Mouse (Mus musculus) intestine, embryonic 14.5 days (tissue): ENCODE measurements around the gene Selenof. TPM values are rescaled to one million over a fixed set of nuclear protein-coding genes. Genes with fewer than 3 reads are reported as not detected.

Source experiments
- ATAC-seq: fragments of 200-750 bp; cut with Nextera tagmentation; replicated peaks from 2 replicates; pipeline ENCODE4 v1.8.0; 2017; ENCODE audit warnings: low read depth, moderate number of reproducible peaks, moderate TSS enrichment, moderate library complexity; ENCODE audit not compliant: low FRiP score, low TSS enrichment
- DNase-seq: peaks from one replicate; pipeline ENCODE4 v3.0.0-alpha.2; 2018; ENCODE audit warnings: low spot score
- H3K27ac ChIP-seq: fragments of 300-500 bp; sonication (generic); 2 replicates; pipeline ENCODE4 v1.5.1; 2014; ENCODE audit warnings: low read depth, mild to moderate bottlenecking, control low read depth
- H3K27me3 ChIP-seq: fragments of 300-500 bp; sonication (generic); replicated peaks from 2 replicates; pipeline ENCODE4 v1.6.1; 2014; ENCODE audit warnings: low read length, control low read depth; ENCODE audit not compliant: control insufficient read depth, insufficient read depth
- H3K36me3 ChIP-seq: fragments of 300-500 bp; sonication (generic); 2 replicates; pipeline ENCODE4 v1.6.1; 2014; ENCODE audit warnings: low read length, control low read depth; ENCODE audit not compliant: control insufficient read depth, insufficient read depth
- H3K4me1 ChIP-seq: fragments of 300-500 bp; sonication (generic); replicated peaks from 2 replicates; pipeline ENCODE4 v1.6.1; 2014; ENCODE audit warnings: low read length, control low read depth, mixed read lengths; ENCODE audit not compliant: control insufficient read depth, insufficient read depth
- H3K4me2 ChIP-seq: fragments of 300-500 bp; sonication (generic); 2 replicates; pipeline ENCODE4 v1.6.1; 2014; ENCODE audit warnings: low read length
- H3K4me3 ChIP-seq: fragments of 300-500 bp; sonication (generic); 2 replicates; pipeline ENCODE4 v1.5.1; 2014; ENCODE audit warnings: low read depth, low read length, control low read depth, mixed read lengths
- H3K9ac ChIP-seq: fragments of 300-500 bp; sonication (generic); 2 replicates; pipeline ENCODE4 v1.6.1; 2014; ENCODE audit warnings: mild to moderate bottlenecking, low read length
- H3K9me3 ChIP-seq: fragments of 300-500 bp; sonication (generic); 2 replicates; pipeline ENCODE4 v1.6.1; 2016; ENCODE audit warnings: low read length, control low read depth; ENCODE audit not compliant: control insufficient read depth
- WGBS: fragments of 180-500 bp; shearing (Covaris S2); extraction: QIAGEN DNeasy Blood & Tissue Kit; methylation state at CpG from one replicate; pipeline ENCODE4 v1.1.7; 2014; 5-methylcytosine and 5-hydroxymethylcytosine counted together
- polyA plus RNA-seq: library from polyadenylated mRNA; unstranded; fragments of >200 nt; fragmentation: Nextera tagmentation; extraction: Ambion mirVana; gene quantifications from 2 replicates; pipeline ENCODE4 v1.2.1, GENCODE M21; 2014

The Selenof gene
- polyA plus RNA-seq, 1 experiment from 2014 or later: 458 TPM

DNA sequence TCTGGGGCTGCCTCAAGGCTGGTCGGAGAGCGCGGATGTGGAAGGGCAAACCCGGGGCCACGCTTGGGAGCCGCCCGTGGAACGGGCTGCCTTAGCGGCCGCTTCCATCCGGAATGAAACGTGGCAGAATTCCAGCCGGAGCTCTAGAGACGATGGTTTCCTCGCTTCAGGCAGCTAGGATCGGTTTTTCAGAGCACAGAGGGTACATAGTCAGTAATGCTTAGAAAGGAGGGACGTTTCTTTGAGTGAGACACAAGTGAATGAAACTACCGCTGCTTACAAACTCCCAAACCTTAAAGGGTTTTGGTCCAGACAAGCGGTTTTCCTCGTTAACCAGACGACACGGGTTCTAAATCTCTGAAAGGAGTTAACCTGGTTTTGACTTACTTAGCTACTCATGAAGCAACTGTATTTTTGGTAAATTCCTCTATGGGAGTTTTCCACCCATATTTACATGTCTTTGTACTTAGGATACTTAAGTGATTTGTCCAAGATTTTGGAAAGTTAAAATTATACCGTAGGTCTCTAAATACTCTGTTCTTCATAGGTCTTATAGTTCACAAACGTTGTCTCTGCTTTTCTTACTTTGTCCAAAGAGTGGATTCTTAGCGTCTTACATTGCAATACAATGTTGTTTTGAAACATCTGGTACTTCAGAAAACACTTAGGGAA lies 848 bp downstream of the Selenof start:
- H3K9me3 ChIP-seq: no peaks in the 10 kb centered on the region
- under 1% methylated on average over 25 of the region's 25 CpGs for WGBS
- peaks cover 22% of the 10 kb centered on the region for H3K36me3 ChIP-seq
- DNase-seq: no peak
- no peaks in the 10 kb centered on the region for H3K27me3 ChIP-seq
- H3K4me1 ChIP-seq: peaks cover 18% of the 10 kb centered on the region
- peak overlapping the region; percentile 93 for H3K4me2 ChIP-seq
- no peak for ATAC-seq
- peak overlapping the region; percentile 95 for H3K27ac ChIP-seq
- H3K9ac ChIP-seq: peak overlapping the region; percentile 96
- H3K4me3 ChIP-seq: peak overlapping the region; percentile 94

DNA sequence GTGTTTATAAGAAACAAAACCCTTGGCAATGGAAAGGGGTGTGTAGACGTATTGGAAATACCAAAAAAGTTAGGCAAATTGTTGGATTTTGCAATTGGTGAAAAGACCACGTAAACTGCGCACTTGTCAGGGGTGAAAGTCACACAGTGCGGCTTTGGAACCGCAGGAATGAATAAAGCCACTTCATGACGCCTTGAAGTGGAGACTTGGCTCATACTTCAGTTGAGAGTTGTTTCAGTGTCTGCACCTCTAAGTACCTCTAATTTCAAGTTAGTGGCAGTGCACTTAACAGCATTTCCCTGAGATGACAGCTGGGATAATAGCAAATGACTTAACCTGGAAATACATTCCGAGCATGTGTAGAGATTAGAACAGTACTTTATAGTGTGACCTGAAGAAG lies 4.2 kb downstream of the Selenof start:
- no peak for ATAC-seq
- Histone ChIP-seq H3K9me3 (no peaks in the 10 kb centered on the region), H3K9ac (no peak overlapping the region), H3K27me3 (no peaks in the 10 kb centered on the region), H3K27ac (no peak overlapping the region), H3K36me3 (peaks cover 39% of the 10 kb centered on the region), H3K4me3 (no peak overlapping the region), H3K4me2 (no peak overlapping the region), H3K4me1 (peaks cover 14% of the 10 kb centered on the region)
- no peak for DNase-seq
- 89% methylated on average over 7 of the region's 7 CpGs for WGBS

DNA sequence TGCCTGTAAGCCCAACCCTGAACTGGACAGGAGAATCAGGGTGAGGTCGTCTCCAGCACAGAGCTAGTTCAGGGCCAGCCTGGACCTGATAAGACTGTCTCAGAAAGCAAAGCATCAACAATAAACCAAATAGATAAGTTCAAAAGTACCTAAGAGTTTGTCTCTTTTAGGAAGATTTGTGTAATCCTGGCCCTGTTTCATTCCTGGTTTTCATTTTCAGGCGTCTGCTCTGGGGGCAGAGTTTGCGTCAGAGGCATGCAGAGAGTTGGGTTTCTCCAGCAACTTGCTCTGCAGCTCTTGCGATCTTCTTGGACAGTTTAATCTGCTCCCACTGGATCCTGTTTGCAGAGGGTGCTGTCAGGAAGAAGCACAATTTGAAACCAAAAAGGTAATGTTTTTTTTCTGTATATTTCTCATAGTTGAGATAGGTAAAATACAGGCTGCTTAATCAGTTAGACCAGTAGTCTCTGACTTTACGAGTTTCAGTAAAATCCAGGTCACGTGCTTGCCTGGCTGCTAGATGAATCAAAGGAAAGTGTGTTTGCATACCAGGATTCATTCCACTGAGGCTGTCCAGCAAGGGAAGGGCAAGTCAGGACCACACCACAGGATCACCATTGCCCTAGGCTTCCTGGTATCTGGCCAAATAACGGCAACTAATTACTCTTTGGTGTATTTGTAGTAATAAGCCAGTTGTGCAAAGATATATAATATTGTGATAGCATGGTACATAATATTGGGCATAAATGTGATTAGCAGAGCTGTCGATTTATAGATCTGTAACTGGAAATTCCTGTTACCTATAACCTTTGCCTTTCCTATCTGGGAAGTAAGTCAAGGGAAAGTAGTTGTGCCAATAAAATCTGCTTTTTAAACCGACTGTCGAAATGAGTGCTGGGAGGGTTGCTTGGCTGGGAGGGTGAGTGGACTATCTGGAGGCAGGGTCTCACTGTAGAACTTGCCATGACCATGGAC lies 7.5 kb downstream of the Selenof start:
- Histone ChIP-seq H3K27me3 (no peaks in the 10 kb centered on the region), H3K4me2 (no peak overlapping the region), H3K27ac (no peak overlapping the region), H3K36me3 (peaks cover 57% of the 10 kb centered on the region), H3K4me1 (peaks cover under 1% of the 10 kb centered on the region), H3K9me3 (no peaks in the 10 kb centered on the region), H3K9ac (no peak overlapping the region), H3K4me3 (no peak overlapping the region)
- ATAC-seq (no peak), DNase-seq (peak; percentile 48)
- 62% methylated on average over 10 of the region's 10 CpGs for WGBS

DNA sequence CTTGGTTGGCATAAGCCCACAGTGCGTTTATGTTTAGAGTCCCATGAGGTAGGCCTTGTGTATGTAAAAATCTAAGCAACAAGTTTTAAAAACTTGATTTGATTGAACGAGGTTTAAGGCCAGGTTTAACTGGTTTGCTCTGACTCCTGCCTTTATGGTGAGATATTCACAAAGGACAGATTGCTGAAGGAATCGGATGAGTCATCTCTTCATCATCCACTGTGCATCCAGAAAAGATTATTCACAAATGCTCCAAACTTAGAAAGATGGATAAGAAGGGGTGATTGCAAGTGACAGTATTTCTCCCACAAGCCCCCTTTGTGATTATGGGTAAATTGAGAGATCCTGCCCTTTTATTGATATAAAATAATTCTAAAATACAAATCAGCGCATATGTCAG lies 8.8 kb downstream of the Selenof start:
- Histone ChIP-seq H3K4me1 (no peaks in the 10 kb centered on the region; the same call in 1 of the 2 replicates), H3K36me3 (peaks cover 54% of the 10 kb centered on the region)
- WGBS: 93% methylated on average over 4 of the region's 4 CpGs

DNA sequence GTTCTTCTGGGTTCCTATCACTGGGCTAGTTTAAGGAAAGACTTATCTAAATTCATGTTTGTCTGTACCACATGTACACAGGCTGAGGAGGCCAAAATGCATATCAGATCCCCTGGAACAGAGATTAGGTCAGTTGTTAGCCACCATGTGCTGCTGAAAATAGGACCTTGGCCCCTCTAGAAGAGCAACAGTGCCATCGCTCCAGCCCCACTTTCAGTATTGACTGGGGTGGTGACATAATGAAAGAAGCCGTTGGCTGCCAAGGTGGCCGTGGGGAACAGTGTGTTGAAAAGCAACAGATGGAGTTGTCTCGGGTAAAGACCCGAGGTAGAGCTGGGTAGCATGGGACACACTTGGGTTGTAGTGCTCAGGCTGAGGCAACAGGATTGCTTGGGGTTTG lies 9.7 kb downstream of the Selenof start:
- Histone ChIP-seq H3K9ac (no peak overlapping the region), H3K4me2 (no peak overlapping the region), H3K9me3 (no peaks in the 10 kb centered on the region), H3K4me3 (no peak overlapping the region), H3K27ac (no peak overlapping the region), H3K4me1 (no peaks in the 10 kb centered on the region; the same call in 1 of the 2 replicates), H3K27me3 (no peaks in the 10 kb centered on the region), H3K36me3 (peaks cover 45% of the 10 kb centered on the region)
- ATAC-seq (no peak), DNase-seq (peak; percentile 25)
- 88% methylated on average over 5 of the region's 5 CpGs for WGBS

More for the DNA sequence above, 8.8 kb downstream of the Selenof start:
- H3K4me3 ChIP-seq: no peak overlapping the region
- DNase-seq: no peak
- no peak for ATAC-seq
- no peak overlapping the region for H3K4me2 ChIP-seq
- no peaks in the 10 kb centered on the region for H3K27me3 ChIP-seq
- no peak overlapping the region for H3K27ac ChIP-seq
- H3K9me3 ChIP-seq: no peaks in the 10 kb centered on the region
- H3K9ac ChIP-seq: no peak overlapping the region

DNA sequence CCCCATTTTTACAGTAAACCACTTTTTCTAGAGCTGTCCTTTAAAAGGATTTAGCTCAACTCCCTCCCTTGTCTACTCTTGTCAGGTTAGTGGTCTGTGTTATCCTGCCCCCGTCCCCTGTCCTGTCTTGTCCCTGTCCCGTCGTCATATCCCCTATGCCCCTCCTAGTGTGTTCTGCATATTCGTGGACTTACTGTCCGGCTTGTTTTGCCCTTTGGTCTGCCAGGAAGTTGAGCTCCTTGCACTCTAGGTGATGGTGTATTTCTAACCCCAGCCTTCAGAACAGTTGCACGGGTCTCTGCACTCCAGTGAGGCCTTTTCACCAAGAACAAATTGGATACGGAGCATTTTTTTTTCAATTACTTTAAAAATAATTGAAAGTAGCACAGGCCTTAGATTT lies 10.2 kb downstream of the Selenof start:
- Histone ChIP-seq H3K4me2 (no peak overlapping the region), H3K4me1 (no peaks in the 10 kb centered on the region; the same call in none of the 2 replicates), H3K27me3 (no peaks in the 10 kb centered on the region), H3K9me3 (no peaks in the 10 kb centered on the region), H3K9ac (no peak overlapping the region), H3K4me3 (no peak overlapping the region), H3K27ac (no peak overlapping the region), H3K36me3 (peaks cover 45% of the 10 kb centered on the region)
- DNase-seq (peak; percentile 15), ATAC-seq (no peak)
- 87% methylated on average over 7 of the region's 7 CpGs for WGBS

DNA sequence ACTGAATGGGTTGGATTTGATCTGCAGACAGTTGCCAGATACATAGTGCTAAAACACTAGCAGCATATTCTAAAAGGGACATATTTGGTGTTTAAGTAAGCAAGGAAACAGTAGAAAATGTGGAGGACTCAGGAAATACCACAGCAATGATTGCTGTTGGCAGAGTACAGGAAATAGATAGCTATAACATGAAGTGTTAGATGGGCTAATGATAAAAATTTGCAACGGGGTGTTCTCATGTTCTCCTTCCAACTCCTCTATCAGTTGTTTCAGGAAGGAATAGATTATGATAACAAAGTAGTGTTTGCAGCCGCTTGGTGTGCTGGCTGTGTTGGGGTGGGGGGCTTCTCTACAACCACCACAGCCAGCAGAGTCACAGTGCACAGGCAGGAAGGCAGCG lies 11.7 kb downstream of the Selenof start:
- H3K36me3 ChIP-seq: peaks cover 52% of the 10 kb centered on the region
- H3K9me3 ChIP-seq: no peaks in the 10 kb centered on the region
- no peaks in the 10 kb centered on the region; the same call in none of the 2 replicates for H3K4me1 ChIP-seq
- DNase-seq (peak; percentile 6), ATAC-seq (no peak)
- H3K4me3 ChIP-seq: no peak overlapping the region
- no peak overlapping the region for H3K27ac ChIP-seq
- H3K9ac ChIP-seq: no peak overlapping the region
- no peaks in the 10 kb centered on the region for H3K27me3 ChIP-seq
- no peak overlapping the region for H3K4me2 ChIP-seq
- WGBS: 73% methylated on average over 3 of the region's 3 CpGs

DNA sequence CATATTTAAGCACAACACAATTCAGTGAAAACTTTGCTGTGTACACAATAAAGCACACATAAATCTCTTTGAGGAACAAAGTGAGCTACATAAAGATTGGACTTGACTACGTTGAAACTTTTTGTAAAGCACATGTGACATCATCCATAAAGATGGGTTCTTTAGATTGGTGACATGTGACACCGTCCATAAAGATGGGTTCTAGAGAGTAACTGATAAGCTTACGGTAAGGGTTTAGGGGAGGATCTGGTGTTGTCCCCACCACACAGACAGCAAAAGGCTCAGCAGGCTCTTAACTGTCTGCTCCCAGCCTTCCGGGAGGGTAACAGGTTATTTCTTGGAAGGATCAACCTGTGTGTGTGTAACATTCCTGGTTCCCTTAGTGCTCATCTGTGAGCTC lies 12.2 kb downstream of the Selenof start:
- no peak overlapping the region for H3K4me2 ChIP-seq
- peaks cover 57% of the 10 kb centered on the region for H3K36me3 ChIP-seq
- ATAC-seq (no peak), DNase-seq (no peak)
- no peaks in the 10 kb centered on the region for H3K9me3 ChIP-seq
- no peaks in the 10 kb centered on the region for H3K27me3 ChIP-seq
- H3K4me1 ChIP-seq: no peaks in the 10 kb centered on the region; the same call in none of the 2 replicates
- no peak overlapping the region for H3K4me3 ChIP-seq
- H3K27ac ChIP-seq: no peak overlapping the region
- no peak overlapping the region for H3K9ac ChIP-seq
- WGBS: 80% methylated on average over 4 of the region's 4 CpGs
